Mouse (Mus musculus): ENCODE data around the gene Atp9a. TPM values are rescaled to one million over a fixed set of nuclear protein-coding genes. Genes with fewer than 3 reads are reported as not detected.

Gene Atp9a
- polyA plus RNA-seq, 2 experiments: 1.3 to 2.3 TPM

- no peak for TF ChIP-seq CTCF (IDR thresholded peaks at IDR 0.05; ENCODE audit: low read depth)
- 68% methylated on average over 15 of the region's 15 CpGs for WGBS (ENCODE audit: insufficient replicate concordance)
- Histone ChIP-seq H3K9me3 (ENCODE audit: control insufficient read depth, low read length) (no peaks in the 10 kb centered on the region), H3K4me2 (ENCODE audit: low read depth) (no peak overlapping the region), H3K27me3 (ENCODE audit: control insufficient read depth, insufficient read depth, low read length) (no peaks in the 10 kb centered on the region), H3K27ac (no peak overlapping the region), H3K4me1 (replicated peaks; ENCODE audit: control insufficient read depth in 2 of 2, insufficient read depth in 2 of 2, low read length in 1 of 2) (no peaks in the 10 kb centered on the region), H3K4me3 (ENCODE audit: insufficient read depth in 1 of 2, low read depth in 2 of 2, low read length in 2 of 2) (no peak overlapping the region), H3K36me3 (replicated peaks; ENCODE audit: control insufficient read depth, insufficient read depth, low read depth) (no peaks in the 10 kb centered on the region), H3K9ac (replicated peaks) (no peak overlapping the region)
- DNase-seq (ENCODE audit: low read depth in 3 of 3, low spot score in 3 of 3) (no peak), ATAC-seq (ENCODE audit: insufficient read depth) (no peak)
These were observed 123.9 kb downstream of the Atp9a start for GRCm38 (mm10) chr2:168618205-168618717.

- DNase-seq (ENCODE audit: low read depth in 3 of 3, low spot score in 3 of 3) (no peak), ATAC-seq (ENCODE audit: insufficient read depth) (no peak)
- Histone ChIP-seq H3K27me3 (ENCODE audit: control insufficient read depth, insufficient read depth, low read length) (no peaks in the 10 kb centered on the region), H3K4me3 (ENCODE audit: insufficient read depth in 1 of 2, low read depth in 2 of 2, low read length in 2 of 2) (no peak overlapping the region), H3K4me2 (ENCODE audit: low read depth) (no peak overlapping the region), H3K9me3 (ENCODE audit: control insufficient read depth, low read length) (no peaks in the 10 kb centered on the region), H3K36me3 (replicated peaks; ENCODE audit: control insufficient read depth, insufficient read depth, low read depth) (no peaks in the 10 kb centered on the region), H3K9ac (replicated peaks) (no peak overlapping the region), H3K27ac (no peak overlapping the region), H3K4me1 (replicated peaks; ENCODE audit: control insufficient read depth in 2 of 2, insufficient read depth in 2 of 2, low read length in 1 of 2) (no peaks in the 10 kb centered on the region)
- TF ChIP-seq EP300 (IDR thresholded peaks at IDR 0.05; ENCODE audit: low read depth) (no peak), CTCF (IDR thresholded peaks at IDR 0.05; ENCODE audit: low read depth) (no peak)
- 69% methylated on average over 3 of the region's 3 CpGs for WGBS (ENCODE audit: insufficient replicate concordance)
These were observed 127.0 kb downstream of the Atp9a start for GRCm38 (mm10) chr2:168615160-168615559.

- Histone ChIP-seq H3K4me1 (replicated peaks; ENCODE audit: control insufficient read depth in 2 of 2, insufficient read depth in 2 of 2, low read length in 1 of 2) (no peaks in the 10 kb centered on the region), H3K4me3 (ENCODE audit: insufficient read depth in 1 of 2, low read depth in 2 of 2, low read length in 2 of 2) (no peak overlapping the region), H3K9ac (replicated peaks) (no peak overlapping the region), H3K36me3 (replicated peaks; ENCODE audit: control insufficient read depth, insufficient read depth, low read depth) (no peaks in the 10 kb centered on the region), H3K27me3 (ENCODE audit: control insufficient read depth, insufficient read depth, low read length) (no peaks in the 10 kb centered on the region), H3K27ac (no peak overlapping the region), H3K4me2 (ENCODE audit: low read depth) (no peak overlapping the region), H3K9me3 (ENCODE audit: control insufficient read depth, low read length) (no peaks in the 10 kb centered on the region)
- TF ChIP-seq CTCF (IDR thresholded peaks at IDR 0.05; ENCODE audit: low read depth) (no peak), EP300 (IDR thresholded peaks at IDR 0.05; ENCODE audit: low read depth) (no peak)
- no peak for ATAC-seq (ENCODE audit: insufficient read depth)
- DNase-seq (ENCODE audit: low read depth in 3 of 3, low spot score in 3 of 3): no peak
- 65% methylated on average over 18 of the region's 18 CpGs for WGBS (ENCODE audit: insufficient replicate concordance)
These were observed 127.9 kb downstream of the Atp9a start for GRCm38 (mm10) chr2:168614170-168614872.

GRCm38 (mm10) chr2:168613092-168613880 lies 128.9 kb downstream of the Atp9a start:
- H3K4me1 ChIP-seq (replicated peaks; ENCODE audit: control insufficient read depth in 2 of 2, insufficient read depth in 2 of 2, low read length in 1 of 2): no peaks in the 10 kb centered on the region
- no peak overlapping the region for H3K9ac ChIP-seq (replicated peaks)
- no peak overlapping the region for H3K4me3 ChIP-seq (ENCODE audit: insufficient read depth in 1 of 2, low read depth in 2 of 2, low read length in 2 of 2)
- H3K27ac ChIP-seq: no peak overlapping the region
- H3K27me3 ChIP-seq (ENCODE audit: control insufficient read depth, insufficient read depth, low read length): no peaks in the 10 kb centered on the region
- no peaks in the 10 kb centered on the region for H3K9me3 ChIP-seq (ENCODE audit: control insufficient read depth, low read length)
- H3K36me3 ChIP-seq (replicated peaks; ENCODE audit: control insufficient read depth, insufficient read depth, low read depth): no peaks in the 10 kb centered on the region
- ATAC-seq (ENCODE audit: insufficient read depth): no peak
- H3K4me2 ChIP-seq (ENCODE audit: low read depth): no peak overlapping the region
- TF ChIP-seq CTCF (IDR thresholded peaks at IDR 0.05; ENCODE audit: low read depth): no peak
- TF ChIP-seq EP300 (IDR thresholded peaks at IDR 0.05; ENCODE audit: low read depth): no peak
- no peak for DNase-seq (ENCODE audit: low read depth in 3 of 3, low spot score in 3 of 3)
- WGBS (ENCODE audit: insufficient replicate concordance): 59% methylated on average over 13 of the region's 13 CpGs

- Histone ChIP-seq H3K4me3 (ENCODE audit: insufficient read depth in 1 of 2, low read depth in 2 of 2, low read length in 2 of 2) (no peak overlapping the region), H3K9ac (replicated peaks) (no peak overlapping the region), H3K36me3 (replicated peaks; ENCODE audit: control insufficient read depth, insufficient read depth, low read depth) (no peaks in the 10 kb centered on the region), H3K4me2 (ENCODE audit: low read depth) (no peak overlapping the region), H3K27ac (no peak overlapping the region), H3K27me3 (ENCODE audit: control insufficient read depth, insufficient read depth, low read length) (no peaks in the 10 kb centered on the region), H3K9me3 (ENCODE audit: control insufficient read depth, low read length) (no peaks in the 10 kb centered on the region), H3K4me1 (replicated peaks; ENCODE audit: control insufficient read depth in 2 of 2, insufficient read depth in 2 of 2, low read length in 1 of 2) (no peaks in the 10 kb centered on the region)
- DNase-seq (ENCODE audit: low read depth in 3 of 3, low spot score in 3 of 3) (no peak), ATAC-seq (ENCODE audit: insufficient read depth) (no peak)
- WGBS (ENCODE audit: insufficient replicate concordance): 58% methylated on average over 3 of the region's 3 CpGs
- TF ChIP-seq CTCF (IDR thresholded peaks at IDR 0.05; ENCODE audit: low read depth): no peak
These were observed 131.3 kb downstream of the Atp9a start for GRCm38 (mm10) chr2:168610941-168611340.

All from liver, embryonic 14.5 days (tissue).